Mouse (Mus musculus) kidney, adult 2 months (tissue): ENCODE results near the gene Ccdc88b. TPM values are rescaled to one million over a fixed set of nuclear protein-coding genes. Genes with fewer than 3 reads are reported as not detected.

Source experiments
- DNase-seq: peaks from one replicate; pipeline ENCODE4 v3.0.0; 2021
- H3K27ac ChIP-seq: fragments of 200-500 bp; 2 replicates; pipeline ENCODE4 v1.5.1; 2012; ENCODE audit warnings: low read depth, low read length, control low read depth, inconsistent platforms; ENCODE audit not compliant: insufficient read depth
- H3K27me3 ChIP-seq: fragments of 200-500 bp; replicated peaks from 2 replicates; pipeline ENCODE4 v1.6.1; 2012; ENCODE audit warnings: mild to moderate bottlenecking, moderate library complexity, low read length, inconsistent platforms; ENCODE audit not compliant: control insufficient read depth, insufficient read depth
- H3K36me3 ChIP-seq: fragments of 200-500 bp; 2 replicates; pipeline ENCODE4 v1.6.1; 2012; ENCODE audit warnings: mild to moderate bottlenecking, moderate library complexity, low read length, inconsistent platforms; ENCODE audit not compliant: control insufficient read depth, insufficient read depth
- H3K4me1 ChIP-seq: fragments of 200-500 bp; 2 replicates; pipeline ENCODE4 v1.6.1; 2011; ENCODE audit warnings: low read length; ENCODE audit not compliant: control insufficient read depth, insufficient read depth
- H3K4me3 ChIP-seq: fragments of 200-500 bp; 2 replicates; pipeline ENCODE4 v1.5.1; 2011; ENCODE audit warnings: mild to moderate bottlenecking, low read depth, low read length, control low read depth; ENCODE audit not compliant: insufficient read depth
- CTCF ChIP-seq: fragments of 200-500 bp; conservative IDR thresholded peaks from 2 replicates; pipeline ENCODE4 v1.5.1; 2011; ENCODE audit warnings: low read depth, mild to moderate bottlenecking, control low read depth, low read length, moderate library complexity, mixed read lengths; ENCODE audit not compliant: insufficient read depth, insufficient read length
- POLR2A ChIP-seq: fragments of 200-500 bp; IDR thresholded peaks from one replicate; pipeline ENCODE4 v1.6.1; 2011; ENCODE audit warnings: low read depth, low read length, control low read depth
- WGBS: fragments of 180-500 bp; shearing (Covaris S2); methylation state at CpG from one replicate; pipeline ENCODE4 v1.1.7; 2018; 5-methylcytosine and 5-hydroxymethylcytosine counted together
- polyA plus RNA-seq: library from polyadenylated mRNA; depleted of rRNA; stranded (reverse); fragments of >200 nt; gene quantifications from 2 replicates; pipeline ENCODE4 v1.2.3, GENCODE M21; 2012

Gene Ccdc88b
- polyA plus RNA-seq, 1 experiment = 2.1 TPM

DNA sequence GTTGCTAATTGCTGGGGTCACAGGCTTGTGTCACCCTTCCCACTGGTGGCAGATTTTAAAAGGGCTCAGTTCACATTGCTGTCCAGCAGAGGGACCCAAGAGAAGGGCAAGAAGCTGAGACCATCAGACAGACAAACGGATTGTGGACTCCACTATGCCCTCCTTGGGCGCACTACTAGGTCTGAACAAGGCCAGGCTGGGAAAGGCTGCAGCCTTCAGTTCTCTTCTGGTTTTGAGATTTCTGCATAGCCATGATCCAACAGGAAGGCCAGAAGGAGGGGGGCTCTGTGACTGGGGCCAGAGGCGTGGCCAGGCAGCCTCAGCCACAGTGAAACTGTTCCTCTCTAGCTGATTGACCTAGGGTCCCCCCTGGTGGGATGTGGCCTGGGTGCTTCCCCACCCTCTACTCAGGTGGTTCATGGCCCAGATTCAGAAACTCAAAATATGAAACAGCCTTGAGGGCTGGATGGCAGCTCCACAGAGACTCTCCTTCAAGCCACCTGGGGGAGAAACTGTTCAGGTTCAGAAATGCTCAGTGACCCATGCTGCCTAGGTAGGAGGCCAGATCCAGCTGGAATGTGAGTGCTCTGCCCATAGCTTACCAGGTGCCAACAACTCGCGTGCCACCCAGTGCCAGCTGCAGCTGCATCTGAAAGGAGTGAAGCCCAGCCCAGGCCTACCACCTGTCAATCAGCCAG lies 13.7 kb upstream of the Ccdc88b start:
- Histone ChIP-seq H3K4me3 (no peak overlapping the region), H3K27me3 (no peaks in the 10 kb centered on the region), H3K27ac (peak overlapping the region; percentile 78), H3K4me1 (peaks cover 20% of the 10 kb centered on the region), H3K36me3 (no peaks in the 10 kb centered on the region)
- WGBS = 27% methylated on average over 5 of the region's 5 CpGs
- no peak for TF ChIP-seq POLR2A
- peak; percentile 84 for TF ChIP-seq CTCF
- DNase-seq = peak; percentile 95

DNA sequence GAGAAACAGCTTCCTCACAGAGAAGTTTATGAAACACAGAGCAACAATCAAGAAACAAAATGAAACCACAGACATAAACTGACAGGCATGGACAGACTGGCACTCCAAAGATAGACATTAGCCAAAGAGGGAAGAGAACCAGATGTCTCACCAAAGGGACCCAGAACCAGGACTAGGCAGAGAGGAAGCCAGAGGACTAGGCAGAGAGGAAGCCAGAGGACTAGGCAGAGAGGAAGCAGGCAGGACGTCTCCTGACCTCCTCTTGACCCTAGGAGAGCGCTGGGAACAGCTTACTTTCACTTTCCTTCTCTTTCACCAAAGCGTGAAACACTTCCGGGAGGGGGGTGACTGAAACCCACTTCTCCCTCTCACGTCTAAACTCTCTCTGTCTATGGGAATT lies 11.3 kb upstream of the Ccdc88b start:
- TF ChIP-seq CTCF (no peak), POLR2A (no peak)
- WGBS = 4% methylated on average over 5 of the region's 5 CpGs
- Histone ChIP-seq H3K4me1 (peaks cover 20% of the 10 kb centered on the region), H3K27me3 (no peaks in the 10 kb centered on the region), H3K4me3 (peak overlapping the region; percentile 45), H3K36me3 (no peaks in the 10 kb centered on the region), H3K27ac (peak overlapping the region; percentile 95)
- DNase-seq = peak; percentile 86

DNA sequence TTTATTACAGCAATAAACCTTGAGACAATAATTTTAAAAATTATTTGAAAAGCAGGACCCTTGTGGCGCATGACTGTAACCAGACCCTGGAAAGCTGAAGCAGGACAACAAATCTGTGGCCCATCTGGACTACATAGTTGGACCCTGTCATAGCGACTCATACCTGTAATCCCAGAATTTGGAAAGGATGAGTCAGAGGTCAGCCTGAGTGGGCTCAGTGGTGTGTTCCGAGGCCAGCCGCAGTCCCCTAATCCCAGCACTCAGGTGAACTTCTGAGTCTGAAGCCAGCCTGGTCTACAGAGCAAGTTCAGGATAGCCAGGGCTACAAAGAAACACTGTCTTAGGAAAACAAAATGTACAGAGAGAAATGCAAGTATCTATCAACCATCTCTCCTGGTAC lies 3.4 kb upstream of the Ccdc88b start:
- TF ChIP-seq CTCF (no peak), POLR2A (no peak)
- Histone ChIP-seq H3K36me3 (no peaks in the 10 kb centered on the region), H3K4me1 (no peaks in the 10 kb centered on the region), H3K27me3 (no peaks in the 10 kb centered on the region), H3K4me3 (no peak overlapping the region), H3K27ac (no peak overlapping the region)
- 96% methylated on average over 4 of the region's 4 CpGs for WGBS
- DNase-seq = no peak

DNA sequence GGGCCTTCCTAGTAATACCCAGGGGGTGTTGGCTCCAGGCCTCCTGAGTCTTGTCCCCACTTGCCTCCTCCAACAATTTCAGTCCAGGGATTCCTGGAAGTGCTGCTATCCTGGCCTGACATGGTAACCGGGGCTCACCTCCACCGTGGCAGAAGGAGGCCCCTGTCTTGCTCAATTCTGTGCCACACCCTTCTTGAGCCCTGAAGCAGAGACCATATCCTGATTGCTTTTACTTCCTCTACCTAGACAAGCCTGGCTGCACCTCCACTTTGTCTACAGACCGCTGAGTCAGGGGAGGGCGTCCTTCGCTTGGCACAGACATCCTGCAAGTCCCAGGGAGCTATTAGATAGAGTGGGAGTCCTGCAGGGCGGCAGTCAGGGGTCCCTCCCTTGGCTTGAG lies 2.7 kb upstream of the Ccdc88b start:
- no peaks in the 10 kb centered on the region for H3K36me3 ChIP-seq
- H3K27ac ChIP-seq = no peak overlapping the region
- no peak for TF ChIP-seq CTCF
- TF ChIP-seq POLR2A = no peak
- no peak overlapping the region for H3K4me3 ChIP-seq
- H3K27me3 ChIP-seq = no peaks in the 10 kb centered on the region
- H3K4me1 ChIP-seq = no peaks in the 10 kb centered on the region
- no peak for DNase-seq
- WGBS = 67% methylated on average over 6 of the region's 6 CpGs

DNA sequence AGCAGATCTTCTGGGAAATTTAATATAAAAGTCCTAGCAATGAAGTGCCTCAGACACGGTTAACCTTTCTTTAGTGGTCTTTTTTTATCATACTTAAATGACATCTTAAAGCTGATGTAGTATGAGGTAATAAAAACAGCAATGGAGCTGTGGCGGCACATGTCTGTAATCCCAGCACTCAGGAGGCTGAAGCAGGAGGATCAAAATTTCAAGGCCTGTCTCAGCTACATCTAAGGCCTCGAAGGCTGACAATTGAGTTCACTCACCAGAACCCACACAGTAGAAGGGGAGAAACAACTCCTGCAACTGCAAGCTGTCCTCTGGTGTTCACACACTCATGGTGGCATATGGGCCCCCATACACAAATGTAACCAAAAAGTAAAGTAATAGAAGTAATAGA lies 2.0 kb upstream of the Ccdc88b start:
- Histone ChIP-seq H3K27me3 (no peaks in the 10 kb centered on the region), H3K4me1 (no peaks in the 10 kb centered on the region), H3K36me3 (no peaks in the 10 kb centered on the region), H3K4me3 (no peak overlapping the region), H3K27ac (no peak overlapping the region)
- 90% methylated on average over 3 of the region's 3 CpGs for WGBS
- DNase-seq = no peak
- no peak for TF ChIP-seq POLR2A
- TF ChIP-seq CTCF = no peak

DNA sequence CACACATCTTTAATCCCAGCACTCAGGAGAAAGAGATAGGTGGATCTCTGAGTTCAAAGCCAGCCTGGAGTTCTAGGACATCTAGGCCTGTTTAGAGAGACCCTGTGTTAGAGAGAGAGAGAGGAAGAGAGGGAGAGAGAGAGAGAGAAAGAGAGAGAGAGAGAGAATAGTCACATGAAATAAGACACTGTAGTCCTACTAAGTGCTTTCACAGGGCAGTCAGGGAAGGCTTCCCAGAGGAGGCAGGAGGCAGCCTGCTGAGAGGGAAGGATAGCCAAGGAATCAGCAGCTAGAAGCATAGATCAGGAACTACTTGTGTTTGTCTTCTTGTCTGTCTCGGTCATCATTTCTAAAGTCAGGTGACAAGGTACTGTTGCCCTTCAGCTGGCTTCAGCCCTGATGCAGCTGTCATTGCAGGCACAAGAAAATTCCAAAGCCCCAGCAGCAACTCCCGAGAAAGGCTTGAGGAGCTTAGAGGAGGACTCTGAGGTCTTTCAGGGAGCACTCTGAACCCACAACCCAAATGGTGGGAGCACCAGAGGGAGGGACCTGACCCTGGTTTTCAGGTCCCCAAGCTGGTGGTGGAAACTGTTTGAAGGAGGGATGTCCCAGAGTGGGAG lies 1.1 kb upstream of the Ccdc88b start:
- 88% methylated on average over 2 of the region's 2 CpGs for WGBS
- Histone ChIP-seq H3K27ac (no peak overlapping the region), H3K36me3 (no peaks in the 10 kb centered on the region), H3K27me3 (no peaks in the 10 kb centered on the region), H3K4me1 (no peaks in the 10 kb centered on the region), H3K4me3 (no peak overlapping the region)
- no peak for DNase-seq
- TF ChIP-seq POLR2A (no peak), CTCF (no peak)

DNA sequence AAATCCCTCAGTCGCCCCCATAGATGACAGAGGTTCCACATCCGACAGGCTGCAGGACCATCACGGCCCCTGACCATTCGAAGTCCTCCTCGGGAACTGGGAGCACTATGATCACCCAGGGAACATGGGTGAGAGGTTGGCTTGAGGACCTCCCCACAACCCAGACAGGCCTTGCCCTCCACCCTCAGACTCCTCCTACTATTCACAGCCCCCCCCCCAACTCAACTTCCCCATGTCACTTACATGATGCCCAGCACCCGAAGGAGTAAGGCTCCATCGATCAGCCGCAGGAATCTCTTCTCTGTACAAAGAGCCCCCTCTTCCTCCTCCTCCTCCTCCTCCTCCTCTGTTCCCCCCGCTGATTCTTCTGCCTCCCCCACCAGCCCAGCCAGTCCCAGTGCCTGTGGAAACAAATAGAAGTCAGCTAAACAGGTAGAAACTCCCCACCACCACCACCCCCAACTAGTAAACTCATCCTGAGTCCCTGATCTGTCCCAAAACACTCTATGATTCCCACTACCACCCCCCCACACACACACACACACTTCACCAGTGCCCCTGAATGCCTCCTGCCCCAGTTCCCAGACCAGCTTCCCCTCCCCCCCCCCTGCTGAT lies 513 bp downstream of the Ccdc88b start:
- Histone ChIP-seq H3K4me3 (no peak overlapping the region), H3K27ac (no peak overlapping the region), H3K27me3 (no peaks in the 10 kb centered on the region), H3K36me3 (no peaks in the 10 kb centered on the region), H3K4me1 (no peaks in the 10 kb centered on the region)
- WGBS = 76% methylated on average over 9 of the region's 9 CpGs
- no peak for DNase-seq
- TF ChIP-seq CTCF (no peak), POLR2A (no peak)
